Mouse (Mus musculus) central nervous system, embryonic 11.5 days (tissue): ENCODE data around the gene Casr. TPM values are rescaled to one million over a fixed set of nuclear protein-coding genes. Genes with fewer than 3 reads are reported as not detected.

ENCODE experiments used
- polyA plus RNA-seq: library from polyadenylated mRNA; depleted of rRNA; stranded (reverse); fragments of >200 nt; gene quantifications from 2 replicates; pipeline ENCODE4 v1.2.3, GENCODE M21; 2012; rRNA removed

Casr gene
- 0.04 and 0.10 TPM in 2 replicates for polyA plus RNA-seq

DNA sequence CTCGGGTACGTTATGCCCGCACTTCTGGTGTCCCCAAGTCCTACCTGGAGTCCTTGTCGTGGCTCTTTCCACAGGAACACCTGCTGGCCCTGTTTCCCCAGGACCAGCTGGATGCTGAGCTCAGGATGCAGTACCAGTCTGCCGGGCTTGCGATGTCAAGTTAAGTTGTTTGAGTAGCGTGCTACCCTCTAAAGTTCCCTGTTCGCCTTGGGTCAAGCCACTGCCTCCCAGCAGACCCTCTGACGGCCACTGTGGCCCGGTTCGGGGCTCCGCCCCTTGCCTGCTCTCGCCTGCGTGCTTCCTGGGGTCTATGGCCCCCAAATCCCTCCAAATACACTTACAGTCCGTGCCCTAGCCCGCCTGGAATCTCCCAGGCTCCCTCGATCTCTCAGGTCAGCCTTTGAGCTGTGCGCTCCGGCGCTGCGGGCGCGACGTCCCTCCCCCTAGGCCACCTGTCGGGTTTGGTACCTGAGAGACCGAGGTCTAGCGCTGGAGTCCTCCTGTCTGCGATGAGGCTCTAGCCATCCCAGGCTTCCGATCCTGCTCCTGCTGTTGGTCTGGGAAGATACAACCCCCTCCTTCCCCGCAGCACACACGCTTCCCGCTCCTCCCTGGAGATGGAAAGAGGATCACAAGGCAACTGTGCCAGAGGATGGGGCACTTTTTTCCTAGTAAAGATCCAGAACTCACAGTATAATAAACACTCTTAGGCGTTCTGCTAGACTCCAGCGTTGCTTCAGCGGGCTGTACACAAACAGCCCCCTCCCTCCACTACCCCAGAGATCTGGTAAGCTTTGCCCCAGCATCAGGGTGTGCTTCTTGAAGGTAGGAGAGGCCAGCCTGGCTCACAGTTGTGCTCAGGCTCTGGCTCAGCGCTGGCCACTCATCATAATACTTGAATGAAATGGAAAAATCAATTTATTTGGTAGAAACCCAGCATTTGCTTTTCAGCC, at the start of gene Casr:
Gene Casr, minus strand, starts transcription at position 756 of the 953 bp plus-strand sequence.

DNA sequence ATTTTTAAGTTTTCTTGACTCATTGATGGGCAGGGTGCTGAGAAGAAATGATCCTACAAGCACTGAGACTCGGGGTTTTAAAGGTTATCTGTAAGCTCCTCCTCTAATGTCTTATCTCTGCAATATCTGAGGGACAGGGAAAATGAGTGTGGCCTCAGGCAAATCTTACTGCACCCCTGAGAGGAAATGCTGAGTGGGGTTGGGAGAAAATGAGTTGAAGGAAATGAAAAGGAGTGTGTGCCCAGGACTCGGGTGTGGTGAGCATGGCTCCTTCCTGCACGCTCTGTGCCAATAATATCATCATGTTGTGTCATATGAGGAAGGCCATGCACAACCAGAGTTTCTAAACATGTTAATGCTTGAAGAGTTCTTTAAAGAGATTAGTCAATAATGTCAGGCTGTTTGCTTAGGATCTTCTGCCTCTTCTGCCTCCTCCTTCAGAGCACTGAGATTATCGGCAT, 106.6 kb downstream of the Casr start, which contains the start of gene Stfa3:
Gene Stfa3, minus strand, starts transcription at position 51 of the 461 bp plus-strand sequence.

Other genes starting within 250 kb of the Casr start
- gene BC117090, start 227.8 kb downstream of the Casr start, polyA plus RNA-seq, result not detected in 2 replicates
- gene BC100530, start 194.4 kb downstream of the Casr start, polyA plus RNA-seq, result 2.7 and 3.7 TPM in 2 replicates
- gene Stfa2, start 153.7 kb downstream of the Casr start, polyA plus RNA-seq, result 0.29 and 0.49 TPM in 2 replicates
- 1.5 and 2.5 TPM in 2 replicates for gene Stfa3, start 106.7 kb downstream of the Casr start, polyA plus RNA-seq
- 1.3 and 1.4 TPM in 2 replicates for gene Cd86, start 103.9 kb upstream of the Casr start, polyA plus RNA-seq
- gene Ildr1, start 131.8 kb upstream of the Casr start, polyA plus RNA-seq, result 0.12 and 0.16 TPM in 2 replicates
- gene Slc15a2, start 222.8 kb upstream of the Casr start, polyA plus RNA-seq, result 4.3 and 9.4 TPM in 2 replicates